Mouse (Mus musculus) gastrocnemius, postnatal 36 days (tissue): ENCODE results near the gene Tnrc18. TPM values are rescaled to one million over a fixed set of nuclear protein-coding genes. Genes with fewer than 3 reads are reported as not detected.

Source experiments
- DNase-seq, 2 experiments: peaks; one replicate each; pipeline ENCODE4 v3.0.0; 2022
- intact Hi-C: fragments of 180-260 bp; cut with DNase I; formaldehyde crosslinking; loops from one replicate; pipeline ENCODE4 v1.15.1; 2025
- total RNA-seq, 2 experiments: library from RNA; stranded (reverse); gene quantifications; 2 replicates each; pipeline ENCODE4 v1.2.3; 2021

The Tnrc18 gene
- total RNA-seq, 2 experiments from 2014 or later = 27.1 to 27.6 TPM

GRCm38 (mm10) chr5:142700842-142701589, 116.4 kb downstream of the Tnrc18 start:
- no peak for DNase-seq
- intact Hi-C loops = no loop called here

- intact Hi-C loops = no loop called here
- DNase-seq = no peak
Measured at GRCm38 (mm10) chr5:142697742-142698141, 119.7 kb downstream of the Tnrc18 start.

DNA sequence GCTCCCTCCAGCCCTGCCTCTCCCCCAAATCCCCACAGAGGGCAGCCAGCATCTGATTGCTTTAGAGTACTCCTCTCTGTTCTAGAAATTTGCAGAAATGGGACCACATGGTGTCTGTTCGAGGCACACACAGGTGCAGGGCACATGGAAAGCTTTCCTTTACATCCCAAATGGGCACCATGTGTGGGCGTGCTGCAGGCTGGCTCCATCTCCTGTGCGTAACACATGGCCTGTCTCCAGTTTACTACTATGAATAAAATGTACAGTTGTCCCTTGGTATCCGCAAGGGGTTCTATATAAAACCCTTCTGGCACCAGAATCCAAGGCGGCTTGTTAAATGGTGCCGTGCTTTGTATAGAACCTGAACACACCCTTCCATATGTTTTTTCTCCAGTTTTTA, 120.6 kb downstream of the Tnrc18 start:
- DNase-seq = no peak
- intact Hi-C loops = loop anchor here (1.0 kb wide), 1 partner anchor 48 kb away; no protein-coding TSS in a partner anchor

DNA sequence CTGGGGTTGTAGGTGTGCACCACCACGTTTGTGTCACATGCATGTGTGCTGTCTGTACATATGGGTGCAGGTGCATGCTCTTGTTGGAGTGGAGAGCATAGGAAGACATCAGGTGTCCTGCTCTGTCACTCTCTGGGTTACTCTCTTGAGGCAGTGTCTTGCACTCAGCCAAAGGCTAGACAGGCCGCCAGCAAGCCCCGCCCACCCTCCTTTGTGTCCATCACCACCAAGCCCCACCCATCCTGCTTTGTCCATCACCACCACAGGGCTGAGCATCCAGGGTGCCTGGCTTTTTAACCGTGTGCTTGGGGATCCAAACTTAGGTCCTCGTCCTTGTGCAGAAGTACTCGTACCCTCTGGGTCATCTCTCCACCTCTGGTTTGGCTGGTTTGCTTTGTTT, 121.2 kb downstream of the Tnrc18 start:
- no peak for DNase-seq
- intact Hi-C loops = loop anchor here (1.0 kb wide), 1 partner anchor 47 kb away; no protein-coding TSS in a partner anchor

GRCm38 (mm10) chr5:142694627-142695340, 122.7 kb downstream of the Tnrc18 start:
- no peak for DNase-seq
- intact Hi-C loops = no loop called here

GRCm38 (mm10) chr5:142693738-142694430, 123.6 kb downstream of the Tnrc18 start:
- intact Hi-C loops = no loop called here
- no peak for DNase-seq

GRCm38 (mm10) chr5:142692971-142693737, 124.3 kb downstream of the Tnrc18 start:
- DNase-seq = no peak
- intact Hi-C loops = no loop called here

DNA sequence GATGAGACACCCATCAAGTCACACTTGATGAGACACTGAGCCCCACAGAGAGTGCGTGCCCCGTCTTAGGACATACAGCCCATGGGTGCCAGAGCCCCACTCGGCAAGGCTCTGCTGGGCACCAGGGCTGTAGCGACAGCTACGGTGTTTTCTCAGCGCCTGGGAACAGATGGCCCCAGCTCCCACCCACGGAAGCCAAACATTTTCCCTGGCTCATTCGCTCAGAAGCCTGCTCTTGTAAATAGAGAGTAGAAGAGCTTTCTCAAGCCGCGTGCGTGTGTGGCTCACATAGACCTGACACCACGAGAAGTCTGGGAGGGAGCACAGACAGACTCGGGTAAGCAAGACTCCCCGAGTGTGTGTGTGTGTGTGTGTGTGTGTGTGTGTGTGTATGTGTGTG, 125.2 kb downstream of the Tnrc18 start, which contains the start of gene Slc29a4:
Slc29a4 (plus strand) TSS at position 265 of the 400 bp plus-strand sequence.
- DNase-seq = no peak
- intact Hi-C loops = no loop called here

DNA sequence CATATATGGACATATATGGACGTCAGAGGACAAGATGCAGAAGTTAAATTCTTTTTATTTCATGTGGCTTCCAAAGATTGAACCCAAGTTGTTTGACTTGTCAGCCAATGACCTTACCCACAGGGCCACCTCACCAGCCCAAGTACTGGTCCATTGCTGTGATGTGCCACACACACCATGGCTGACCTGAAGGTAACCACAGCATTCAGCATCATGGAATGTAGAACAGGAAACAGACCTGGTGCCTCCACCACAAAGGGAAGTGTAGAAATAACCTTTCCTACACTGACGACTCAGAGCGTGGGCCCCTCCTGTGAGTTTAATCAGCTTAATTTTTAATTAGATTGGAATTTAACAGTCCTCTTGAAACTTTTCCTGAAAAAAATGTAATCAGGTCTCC, 127.1 kb downstream of the Tnrc18 start:
- no peak for DNase-seq
- intact Hi-C loops = no loop called here

- DNase-seq = no peak
- intact Hi-C loops = no loop called here
Measured at GRCm38 (mm10) chr5:142688866-142689265, 128.6 kb downstream of the Tnrc18 start.

DNA sequence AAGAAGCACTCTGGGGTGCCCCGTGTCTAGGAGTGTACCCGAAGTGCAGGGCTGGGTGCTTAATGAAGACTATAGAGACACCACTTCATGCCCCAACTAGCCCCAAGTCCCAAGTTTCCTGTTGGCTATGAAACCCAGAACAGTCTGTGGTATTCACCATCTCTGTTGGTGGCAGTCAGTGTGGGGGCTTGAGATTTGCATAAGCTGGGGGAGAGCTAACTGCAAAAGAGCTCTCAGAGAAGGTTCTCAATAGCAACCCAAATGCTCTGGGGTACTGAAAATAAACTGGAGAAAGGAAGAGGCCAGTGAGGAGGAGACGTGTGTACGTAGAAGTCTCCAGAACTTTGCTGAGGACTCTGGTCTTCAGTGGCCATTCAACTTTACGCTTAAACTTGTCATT, 134.9 kb downstream of the Tnrc18 start:
- no peak for DNase-seq
- intact Hi-C loops = no loop called here

DNA sequence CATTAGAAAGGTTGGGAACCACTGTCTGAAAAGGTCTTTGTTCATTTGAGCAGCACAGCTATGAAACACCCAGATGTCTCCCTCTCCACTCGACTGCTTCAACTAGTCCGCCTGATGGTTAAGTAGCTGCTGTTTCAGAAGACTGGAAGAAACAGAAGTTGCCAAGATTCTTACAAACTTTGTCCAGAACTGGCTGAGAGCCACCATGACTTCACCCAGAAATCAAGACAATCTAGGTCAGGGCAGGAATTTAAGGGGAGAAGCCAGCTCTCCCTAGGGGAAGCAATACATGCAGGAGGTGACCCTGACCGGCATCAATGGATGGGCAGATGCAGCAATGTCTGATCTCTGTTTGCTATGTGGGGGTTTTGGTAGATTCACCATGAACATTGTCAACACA, 135.6 kb downstream of the Tnrc18 start:
- intact Hi-C loops = no loop called here
- no peak for DNase-seq

- no peak for DNase-seq
- intact Hi-C loops = no loop called here
Measured at GRCm38 (mm10) chr5:142679065-142679464, 138.4 kb downstream of the Tnrc18 start.

DNA sequence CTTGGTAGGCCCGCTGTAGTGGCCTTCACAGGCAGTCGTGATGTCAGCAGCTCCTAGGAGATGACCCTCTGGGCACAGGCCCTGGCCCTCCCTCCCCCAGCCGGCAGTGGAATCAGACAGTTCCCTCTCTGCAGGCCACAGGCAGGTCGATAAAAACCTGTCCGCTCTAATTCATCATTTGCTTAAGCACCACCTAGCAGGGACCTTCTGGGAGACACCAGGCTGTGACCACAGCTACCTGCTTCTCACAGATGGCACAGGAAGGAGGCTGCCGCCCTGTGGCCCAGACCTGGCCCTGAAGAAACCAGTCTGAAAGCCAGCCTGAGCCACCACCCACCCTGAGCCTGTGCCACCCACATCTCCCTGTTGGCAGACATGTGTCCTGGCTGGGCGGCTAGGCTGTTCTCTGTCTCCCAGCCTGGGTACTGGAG, 139.3 kb downstream of the Tnrc18 start:
- intact Hi-C loops = no loop called here

More for the DNA sequence above, 139.3 kb downstream of the Tnrc18 start:
- no peak for DNase-seq

Other genes starting within 250 kb of the Tnrc18 start
- gene Mmd2, start 208.9 kb downstream of the Tnrc18 start, total RNA-seq = not detected
- 10 to 100 TPM; 24.9 to 28.8 TPM for gene Wipi2, start 190.0 kb downstream of the Tnrc18 start, total RNA-seq
- gene Slc29a4, start 125.2 kb downstream of the Tnrc18 start, total RNA-seq = under 1 TPM; 0.27 to 0.54 TPM
- 1 to 10 TPM; 5.7 to 6.0 TPM for gene Fbxl18, start 77.8 kb upstream of the Tnrc18 start, total RNA-seq
- gene Actb, start 89.1 kb upstream of the Tnrc18 start, total RNA-seq = 100 to 1,000 TPM; 427 to 440 TPM
- gene Fscn1, start 142.7 kb upstream of the Tnrc18 start, total RNA-seq = 10 to 100 TPM in 1 of 2 experiments, 1 to 10 TPM in 1; 9.8 to 12.0 TPM